Mouse (Mus musculus) liver, embryonic 14.5 days (tissue): ENCODE data around the gene Ccs. TPM values are rescaled to one million over a fixed set of nuclear protein-coding genes. Genes with fewer than 3 reads are reported as not detected.

Experiments used
- ATAC-seq: fragments of 200-750 bp; cut with Nextera tagmentation; 2 replicates; pipeline ENCODE4 v1.8.0; 2017; ENCODE audit warnings: moderate number of reproducible peaks, mild to moderate bottlenecking, moderate library complexity; ENCODE audit not compliant: insufficient read depth
- DNase-seq, 3 experiments: peaks; one replicate each; pipeline ENCODE4 v3.0.0-alpha.2; 2012 to 2013; ENCODE audit warnings: low read depth in 3 of 3, low spot score in 3 of 3
- H3K27ac ChIP-seq: fragments of 300-500 bp; sonication (generic); 2 replicates; pipeline ENCODE4 v1.5.1; 2014; ENCODE audit warnings: moderate library complexity, mild to moderate bottlenecking, control low read depth, inconsistent platforms
- H3K27me3 ChIP-seq: fragments of 300-500 bp; sonication (generic); 2 replicates; pipeline ENCODE4 v1.6.1; 2014; ENCODE audit warnings: mild to moderate bottlenecking, low read length, moderate library complexity; ENCODE audit not compliant: control insufficient read depth, insufficient read depth
- H3K36me3 ChIP-seq: fragments of 300-500 bp; sonication (generic); replicated peaks from 2 replicates; pipeline ENCODE4 v1.6.1; 2014; ENCODE audit warnings: low read depth; ENCODE audit not compliant: control insufficient read depth, insufficient read depth
- H3K4me1 ChIP-seq, 2 experiments: fragments of 200-500 bp in 1 of 2; fragments of 300-500 bp in 1 of 2; sonication (generic) in 1 of 2; replicated peaks; 2 replicates each; pipeline ENCODE4 v1.6.1; 2012 to 2014; ENCODE audit warnings: antibody characterized with exemption in 1 of 2, inconsistent platforms in 1 of 2, low read length in 1 of 2; ENCODE audit not compliant: control insufficient read depth in 2 of 2, insufficient read depth in 2 of 2
- H3K4me2 ChIP-seq: fragments of 300-500 bp; sonication (generic); 2 replicates; pipeline ENCODE4 v1.6.1; 2014; ENCODE audit warnings: low read depth, mild to moderate bottlenecking, control low read depth, moderate library complexity
- H3K4me3 ChIP-seq, 2 experiments: fragments of 200-500 bp in 1 of 2; fragments of 300-500 bp in 1 of 2; sonication (generic) in 1 of 2; 2 replicates each; pipeline ENCODE4 v1.5.1; 2012 to 2014; ENCODE audit warnings: low read depth in 2 of 2, low read length in 2 of 2, mild to moderate bottlenecking in 2 of 2, control low read depth in 1 of 2, inconsistent platforms in 1 of 2, moderate library complexity in 1 of 2; ENCODE audit not compliant: insufficient read depth in 1 of 2
- H3K9ac ChIP-seq: fragments of 300-500 bp; sonication (generic); replicated peaks from 2 replicates; pipeline ENCODE4 v1.6.1; 2014; ENCODE audit warnings: mild to moderate bottlenecking, control low read depth, moderate library complexity
- H3K9me3 ChIP-seq: fragments of 300-500 bp; sonication (generic); 2 replicates; pipeline ENCODE4 v1.6.1; 2016; ENCODE audit warnings: low read length, mixed read lengths; ENCODE audit not compliant: control insufficient read depth
- CTCF ChIP-seq: IDR thresholded peaks from 2 replicates; pipeline ENCODE4 v1.5.1; 2016; ENCODE audit warnings: antibody characterized with exemption, low read depth, control low read depth
- EP300 ChIP-seq: IDR thresholded peaks from 2 replicates; pipeline ENCODE4 v1.6.1; 2016; ENCODE audit warnings: antibody characterized with exemption, low read depth
- WGBS: fragments of 180-500 bp; shearing (Covaris S2); extraction: QIAGEN DNeasy Blood & Tissue Kit; methylation state at CpG from one replicate; pipeline ENCODE4 v1.1.7; 2014; ENCODE audit not compliant: insufficient replicate concordance; 5-methylcytosine and 5-hydroxymethylcytosine counted together
- polyA plus RNA-seq, 2 experiments: library from polyadenylated mRNA; depleted of rRNA in 1 of 2; stranded (reverse) in 1 of 2; unstranded in 1 of 2; fragments of >200 nt; fragmentation: Nextera tagmentation in 1 of 2; extraction: Ambion mirVana in 1 of 2; gene quantifications; 2 replicates each; pipeline versions ENCODE4 v1.2.1 to v1.2.3; 2012 to 2014

The Ccs gene
- polyA plus RNA-seq, 2 experiments = 35.4 to 38.1 TPM

- TF ChIP-seq EP300 (no peak), CTCF (no peak)
- WGBS = 70% methylated on average over 16 of the region's 16 CpGs
- Histone ChIP-seq H3K9ac (no peak overlapping the region), H3K27me3 (no peaks in the 10 kb centered on the region), H3K9me3 (no peaks in the 10 kb centered on the region), H3K36me3 (peaks cover 5% of the 10 kb centered on the region; the same call in 1 of the 2 replicates), H3K4me3 (no peak overlapping the region), H3K27ac (no peak overlapping the region), H3K4me2 (no peak overlapping the region), H3K4me1 (peaks cover 0 to 4% of the 10 kb centered on the region in 2 experiments; a peak in 1 of 4 replicates)
- no peak for ATAC-seq
- DNase-seq = no peak
Measured at GRCm38 (mm10) chr19:4828444-4829114, 10.6 kb downstream of the Ccs start.

DNA sequence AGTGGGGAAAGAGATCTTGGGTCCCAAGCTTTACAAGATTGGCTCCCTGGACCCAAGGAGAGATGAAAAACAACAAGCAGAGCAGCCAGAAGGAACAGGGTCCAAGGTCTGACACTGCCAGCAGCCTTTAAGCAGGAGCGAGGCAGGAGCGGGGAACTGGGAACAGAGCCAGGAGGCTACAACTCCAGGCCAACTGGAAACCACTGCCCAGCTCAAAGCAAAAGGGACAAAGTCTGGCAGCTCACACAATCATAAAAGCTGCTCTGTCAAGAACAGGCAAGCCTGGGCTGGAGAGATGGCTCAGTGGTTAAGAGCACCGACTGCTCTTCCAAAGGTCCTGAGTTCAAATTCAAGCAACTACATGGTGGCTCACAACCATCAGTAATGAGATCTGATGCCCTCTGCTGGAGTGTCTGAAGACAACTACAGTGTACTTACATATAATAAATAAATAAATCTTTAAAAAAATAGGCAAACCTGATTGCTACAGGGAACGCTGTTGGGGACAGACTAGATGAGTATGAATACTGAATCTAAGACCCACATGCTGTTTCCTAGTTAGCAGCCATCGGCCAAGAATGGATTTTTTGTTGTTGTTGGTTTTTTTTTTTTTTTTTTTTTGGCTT, 18.3 kb downstream of the Ccs start:
- ATAC-seq = peak; percentile 43; the same call in 1 of the 2 replicates

GRCm38 (mm10) chr19:4817182-4817835, 21.8 kb downstream of the Ccs start:
- Histone ChIP-seq H3K27me3 (no peaks in the 10 kb centered on the region), H3K27ac (no peak overlapping the region), H3K9ac (no peak overlapping the region), H3K4me1 (peaks cover 0 to under 1% of the 10 kb centered on the region in 2 experiments; a peak in 1 of 4 replicates), H3K36me3 (no peaks in the 10 kb centered on the region), H3K9me3 (no peaks in the 10 kb centered on the region), H3K4me2 (no peak overlapping the region), H3K4me3 (no peak overlapping the region)
- 59% methylated on average over 1 of the region's 1 CpGs for WGBS
- TF ChIP-seq CTCF (no peak), EP300 (no peak)
- ATAC-seq = peak; percentile 11; the same call in 1 of the 2 replicates
- DNase-seq = no peak

More for the DNA sequence above, 18.3 kb downstream of the Ccs start:
- Histone ChIP-seq H3K4me2 (no peak overlapping the region), H3K36me3 (peaks cover 5% of the 10 kb centered on the region; the same call in 1 of the 2 replicates), H3K4me1 (no peaks in the 10 kb centered on the region), H3K27ac (no peak overlapping the region), H3K4me3 (no peak overlapping the region), H3K27me3 (no peaks in the 10 kb centered on the region), H3K9me3 (no peaks in the 10 kb centered on the region), H3K9ac (no peak overlapping the region)
- TF ChIP-seq EP300 (no peak), CTCF (peak; percentile 40)
- 67% methylated on average over 5 of the region's 5 CpGs for WGBS
- DNase-seq = no peak

GRCm38 (mm10) chr19:4813015-4813414, 26.1 kb downstream of the Ccs start:
- Histone ChIP-seq H3K27me3 (no peaks in the 10 kb centered on the region), H3K4me2 (no peak overlapping the region), H3K4me3 (no peak overlapping the region), H3K27ac (no peak overlapping the region), H3K9ac (no peak overlapping the region), H3K4me1 (peaks cover 14 to 18% of the 10 kb centered on the region in 2 experiments), H3K36me3 (peaks cover under 1% of the 10 kb centered on the region; the same call in 1 of the 2 replicates), H3K9me3 (no peaks in the 10 kb centered on the region)
- TF ChIP-seq EP300 (no peak), CTCF (peak; percentile 65)
- WGBS = 74% methylated on average over 6 of the region's 6 CpGs
- ATAC-seq (no peak), DNase-seq (no peak)
